Mouse (Mus musculus) heart, postnatal 0 days (tissue): ENCODE measurements around the gene Cd9.

Experiments
- CTCF ChIP-seq: IDR thresholded peaks from 2 replicates; pipeline ENCODE4 v1.5.1; 2016; ENCODE audit warnings: antibody characterized with exemption, control low read depth, low read depth
- EP300 ChIP-seq: IDR thresholded peaks from 2 replicates; pipeline ENCODE4 v1.6.1; 2016; ENCODE audit warnings: antibody characterized with exemption, low read depth

DNA sequence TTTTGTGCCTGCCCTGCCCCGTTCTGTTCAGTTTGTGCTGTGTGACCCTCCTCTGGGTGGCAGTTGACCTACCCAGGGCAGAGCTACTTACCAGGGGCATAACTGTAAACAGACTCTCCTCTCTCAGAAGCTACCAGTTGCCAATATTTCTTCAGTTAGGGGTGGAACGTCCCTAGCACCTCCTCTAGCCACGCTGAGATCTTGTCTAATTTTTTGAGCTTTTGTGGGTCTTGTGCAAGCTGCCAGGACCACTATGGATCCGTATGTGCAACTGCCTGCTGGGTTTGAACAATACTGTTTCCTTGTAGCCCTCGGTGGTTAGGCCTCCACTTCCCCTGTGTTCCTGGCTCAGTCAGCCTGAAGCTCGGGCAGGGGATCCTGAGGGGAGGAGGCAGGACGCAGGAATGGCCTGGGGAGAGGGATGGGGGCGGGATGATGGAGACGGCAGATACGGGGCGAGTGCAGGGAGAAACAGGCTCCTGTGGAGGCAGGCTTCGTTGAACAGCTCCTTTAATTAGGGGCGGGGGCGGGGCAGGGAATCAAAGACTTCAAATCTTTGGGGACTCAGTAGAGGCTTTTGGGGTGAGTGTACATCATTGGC is 64.1 kb downstream of the Cd9 start:
- TF ChIP-seq CTCF (no peak), EP300 (no peak)
